Mouse (Mus musculus): ENCODE data around the gene Eif2a. TPM values are rescaled to one million over a fixed set of nuclear protein-coding genes. Genes with fewer than 3 reads are reported as not detected.
"Not testable (repeated sequence)": the region's sequence is repeated elsewhere in the genome, so short reads cannot be mapped to it uniquely, and the experiment has no call there.

Gene Eif2a
- polyA plus RNA-seq, 1 experiment from 2014 or later, result 63.2 TPM

DNA sequence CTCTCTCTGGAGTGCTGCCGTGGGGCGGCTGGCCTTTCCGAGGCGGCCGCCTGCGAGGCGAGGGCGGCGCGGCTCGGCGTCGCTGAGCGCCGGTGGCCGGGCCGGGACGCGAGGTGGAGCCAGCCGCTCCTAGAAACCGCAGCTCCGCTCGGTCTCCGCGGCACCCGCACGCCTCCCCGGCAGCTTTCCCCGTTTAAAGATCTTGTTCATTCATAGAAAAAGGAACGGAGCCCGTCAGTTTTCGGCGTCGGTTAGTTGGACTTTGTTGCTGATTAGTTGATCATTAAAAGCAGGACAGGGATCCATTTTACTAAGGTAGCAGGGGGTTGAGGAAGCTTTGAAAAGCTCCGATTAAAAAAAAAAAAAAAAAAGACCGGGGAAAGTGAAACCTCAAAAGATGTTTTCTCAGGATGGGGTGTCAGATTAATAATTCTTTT lies 51.5 kb downstream of the Eif2a start:
- DNase-seq (ENCODE audit: low spot score) (peak; percentile 72), ATAC-seq (ENCODE audit: insufficient number of reproducible peaks, low FRiP score, low TSS enrichment, low read depth) (peak; percentile 41; the same call in 1 of the 2 replicates)
- peak overlapping the region; percentile 99 for H3K27ac ChIP-seq (replicated peaks; ENCODE audit: low read depth, low read length)
- peak overlapping the region; percentile 87 for H3K4me3 ChIP-seq (ENCODE audit: low read depth, low read length)
- no peaks in the 10 kb centered on the region for H3K27me3 ChIP-seq (ENCODE audit: control insufficient read depth, insufficient read depth, low read length)
- H3K4me2 ChIP-seq (ENCODE audit: low read depth, severe bottlenecking), result peak overlapping the region; percentile 56
- H3K9me3 ChIP-seq (ENCODE audit: control insufficient read depth, low read length), result no peaks in the 10 kb centered on the region
- H3K36me3 ChIP-seq (ENCODE audit: control insufficient read depth, insufficient read depth, low read length), result peaks cover 3% of the 10 kb centered on the region; the same call in 1 of the 2 replicates
- H3K4me1 ChIP-seq (ENCODE audit: control insufficient read depth, insufficient read depth, low read length), result no peaks in the 10 kb centered on the region
- H3K9ac ChIP-seq (ENCODE audit: low read length), result peak overlapping the region; percentile 99
- WGBS, result under 1% methylated on average over 36 of the region's 36 CpGs

DNA sequence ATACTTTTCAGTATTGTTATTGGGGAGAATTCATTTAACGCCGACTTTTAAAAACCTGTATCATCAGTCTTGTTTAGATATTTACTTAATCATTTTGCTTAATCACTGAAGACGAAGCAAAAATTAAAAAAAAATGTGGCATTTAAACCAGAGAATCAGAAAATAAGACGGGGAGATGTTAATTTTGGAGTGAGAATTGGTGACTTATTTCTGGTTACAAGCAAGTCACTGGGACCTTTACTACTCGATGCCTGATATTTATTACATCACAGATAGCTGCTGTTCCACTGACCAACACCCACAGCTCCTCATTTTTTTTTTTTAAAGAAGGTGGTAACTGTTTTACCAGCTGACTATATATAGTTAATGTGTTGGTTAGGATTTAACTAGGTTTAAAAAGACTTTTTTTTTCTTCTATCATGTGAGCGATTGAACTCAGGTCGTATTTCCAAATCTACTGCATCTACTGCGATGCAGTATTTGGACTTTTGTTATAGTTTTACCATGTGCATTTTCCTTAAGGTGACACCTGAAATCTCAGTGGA lies 52.0 kb downstream of the Eif2a start:
- Histone ChIP-seq H3K9me3 (ENCODE audit: control insufficient read depth, low read length) (no peaks in the 10 kb centered on the region), H3K9ac (ENCODE audit: low read length) (no peak overlapping the region; the same call in 1 of the 2 replicates), H3K4me2 (ENCODE audit: low read depth, severe bottlenecking) (peak overlapping the region; percentile 56), H3K27ac (replicated peaks; ENCODE audit: low read depth, low read length) (no peak overlapping the region), H3K27me3 (ENCODE audit: control insufficient read depth, insufficient read depth, low read length) (no peaks in the 10 kb centered on the region), H3K4me3 (ENCODE audit: low read depth, low read length) (peak overlapping the region; percentile 87), H3K36me3 (ENCODE audit: control insufficient read depth, insufficient read depth, low read length) (peaks cover 3% of the 10 kb centered on the region; the same call in 1 of the 2 replicates), H3K4me1 (ENCODE audit: control insufficient read depth, insufficient read depth, low read length) (no peaks in the 10 kb centered on the region)
- ATAC-seq (ENCODE audit: insufficient number of reproducible peaks, low FRiP score, low TSS enrichment, low read depth) (no peak), DNase-seq (ENCODE audit: low spot score) (no peak)
- WGBS, result 27% methylated on average over 8 of the region's 8 CpGs

DNA sequence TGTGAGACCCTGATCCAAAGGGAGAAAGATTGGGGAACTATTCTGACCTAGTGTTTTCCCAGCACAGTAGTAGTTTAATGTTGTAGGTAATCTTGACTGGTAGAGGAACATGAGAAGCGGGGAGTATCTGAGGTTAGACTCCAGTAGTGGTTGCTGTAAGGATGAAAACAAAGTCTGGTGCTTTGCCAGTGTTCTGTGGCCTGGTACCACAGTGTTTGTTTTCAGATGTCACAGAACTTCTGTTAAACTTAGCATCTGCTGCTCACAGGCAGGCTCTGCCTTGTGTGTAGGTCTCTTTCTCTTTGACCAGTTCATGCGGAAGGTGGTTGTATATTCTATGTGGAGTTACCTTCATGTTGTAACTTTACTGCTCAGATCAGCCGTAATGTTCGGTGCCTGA lies 55.9 kb downstream of the Eif2a start:
- Histone ChIP-seq H3K36me3 (ENCODE audit: control insufficient read depth, insufficient read depth, low read length) (peaks cover 3% of the 10 kb centered on the region; the same call in 1 of the 2 replicates), H3K27ac (replicated peaks; ENCODE audit: low read depth, low read length) (no peak overlapping the region), H3K4me3 (ENCODE audit: low read depth, low read length) (no peak overlapping the region), H3K4me2 (ENCODE audit: low read depth, severe bottlenecking) (no peak overlapping the region), H3K27me3 (ENCODE audit: control insufficient read depth, insufficient read depth, low read length) (no peaks in the 10 kb centered on the region), H3K9me3 (ENCODE audit: control insufficient read depth, low read length) (no peaks in the 10 kb centered on the region), H3K4me1 (ENCODE audit: control insufficient read depth, insufficient read depth, low read length) (no peaks in the 10 kb centered on the region), H3K9ac (ENCODE audit: low read length) (no peak overlapping the region)
- WGBS, result 93% methylated on average over 4 of the region's 4 CpGs
- no peak for DNase-seq (ENCODE audit: low spot score)
- ATAC-seq (ENCODE audit: insufficient number of reproducible peaks, low FRiP score, low TSS enrichment, low read depth), result no peak

DNA sequence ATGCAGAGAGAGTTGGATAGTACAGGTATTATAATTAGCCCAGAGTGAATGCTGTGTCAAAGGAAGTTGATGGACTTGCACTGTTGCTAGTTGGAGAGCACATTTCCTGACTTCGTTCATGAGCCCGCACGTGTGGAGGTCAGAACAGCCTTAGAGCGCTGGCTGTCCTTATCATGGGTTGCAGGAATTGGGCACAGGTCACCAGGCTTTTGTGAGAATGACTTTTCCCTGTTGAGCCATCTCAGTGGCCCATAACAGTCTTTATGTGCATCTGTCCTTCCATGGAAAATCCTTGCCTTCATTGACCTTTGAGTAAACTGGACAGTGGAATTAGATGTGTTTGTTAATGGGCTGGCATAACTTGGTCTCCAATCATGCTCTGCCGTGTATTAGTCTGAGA lies 56.7 kb downstream of the Eif2a start:
- Histone ChIP-seq H3K9ac (ENCODE audit: low read length) (no peak overlapping the region), H3K27me3 (ENCODE audit: control insufficient read depth, insufficient read depth, low read length) (no peaks in the 10 kb centered on the region), H3K27ac (replicated peaks; ENCODE audit: low read depth, low read length) (no peak overlapping the region), H3K9me3 (ENCODE audit: control insufficient read depth, low read length) (no peaks in the 10 kb centered on the region), H3K4me1 (ENCODE audit: control insufficient read depth, insufficient read depth, low read length) (no peaks in the 10 kb centered on the region), H3K36me3 (ENCODE audit: control insufficient read depth, insufficient read depth, low read length) (peaks cover 3% of the 10 kb centered on the region; the same call in 1 of the 2 replicates), H3K4me3 (ENCODE audit: low read depth, low read length) (no peak overlapping the region), H3K4me2 (ENCODE audit: low read depth, severe bottlenecking) (no peak overlapping the region)
- ATAC-seq (ENCODE audit: insufficient number of reproducible peaks, low FRiP score, low TSS enrichment, low read depth), result no peak
- DNase-seq (ENCODE audit: low spot score), result no peak
- 86% methylated on average over 5 of the region's 5 CpGs for WGBS

DNA sequence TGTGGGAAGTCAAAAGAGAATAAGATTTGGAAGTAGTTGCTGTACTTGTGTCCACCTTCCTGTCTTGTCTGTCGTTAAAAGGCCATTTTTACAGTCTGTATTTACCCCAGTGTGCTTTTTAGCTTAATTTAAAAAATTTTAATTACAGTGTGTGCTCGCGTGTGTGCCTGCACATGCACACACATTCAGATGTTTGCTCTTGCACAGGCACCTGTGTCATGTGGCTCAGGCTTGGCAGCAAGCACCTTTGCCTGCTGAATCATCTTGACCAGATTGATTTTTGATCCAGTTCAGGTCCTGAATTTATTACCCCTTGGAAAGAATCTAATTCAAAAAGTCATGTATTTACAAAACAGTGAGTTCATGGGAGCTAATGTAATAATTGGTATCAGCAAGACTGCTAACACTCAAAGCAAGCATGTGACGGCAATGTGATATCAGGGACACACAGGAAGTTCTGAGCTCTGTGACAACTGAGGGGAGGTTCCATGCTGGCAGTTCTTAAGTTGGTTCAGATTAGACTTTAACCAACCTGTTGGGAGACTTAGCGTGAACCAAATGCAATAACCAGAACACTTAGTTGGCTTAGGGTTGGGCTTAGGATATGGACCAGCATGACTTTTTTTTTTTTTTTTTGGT lies 57.3 kb downstream of the Eif2a start:
- ATAC-seq (ENCODE audit: insufficient number of reproducible peaks, low FRiP score, low TSS enrichment, low read depth) (no peak), DNase-seq (ENCODE audit: low spot score) (no peak)
- no peak overlapping the region for H3K4me3 ChIP-seq (ENCODE audit: low read depth, low read length)

DNA sequence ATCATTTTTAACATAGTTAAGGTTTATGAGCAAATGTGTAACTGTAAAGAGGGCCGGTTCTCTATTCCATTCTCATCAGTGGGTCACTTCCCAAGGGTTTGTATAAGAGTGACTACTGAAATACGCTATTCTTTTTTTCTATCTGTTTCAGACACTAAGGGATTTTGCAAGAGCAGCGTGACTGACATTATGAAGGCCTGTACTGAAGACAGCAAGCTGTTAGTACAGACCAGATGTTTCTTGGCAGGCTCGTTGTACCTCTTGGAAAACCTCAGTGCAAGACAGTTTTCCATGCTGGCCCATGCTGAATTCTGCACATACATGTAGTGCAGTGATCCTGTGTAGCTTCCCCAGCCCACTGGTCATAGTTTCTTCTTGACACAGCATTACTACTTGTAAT lies 64.9 kb downstream of the Eif2a start:
- not testable (repeated sequence) for H3K9ac ChIP-seq (ENCODE audit: low read length); H3K4me2 ChIP-seq (ENCODE audit: low read depth, severe bottlenecking); H3K4me3 ChIP-seq (ENCODE audit: low read depth, low read length); H3K27me3 ChIP-seq (ENCODE audit: control insufficient read depth, insufficient read depth, low read length); H3K36me3 ChIP-seq (ENCODE audit: control insufficient read depth, insufficient read depth, low read length); DNase-seq (ENCODE audit: low spot score); H3K9me3 ChIP-seq (ENCODE audit: control insufficient read depth, low read length); H3K27ac ChIP-seq (replicated peaks; ENCODE audit: low read depth, low read length); H3K4me1 ChIP-seq (ENCODE audit: control insufficient read depth, insufficient read depth, low read length); ATAC-seq (ENCODE audit: insufficient number of reproducible peaks, low FRiP score, low TSS enrichment, low read depth)
- WGBS, result 95% methylated on average over 4 of the region's 4 CpGs

More for the DNA sequence above, 57.3 kb downstream of the Eif2a start:
- Histone ChIP-seq H3K27me3 (ENCODE audit: control insufficient read depth, insufficient read depth, low read length) (no peaks in the 10 kb centered on the region), H3K4me1 (ENCODE audit: control insufficient read depth, insufficient read depth, low read length) (no peaks in the 10 kb centered on the region), H3K9me3 (ENCODE audit: control insufficient read depth, low read length) (no peaks in the 10 kb centered on the region), H3K4me2 (ENCODE audit: low read depth, severe bottlenecking) (no peak overlapping the region), H3K36me3 (ENCODE audit: control insufficient read depth, insufficient read depth, low read length) (peaks cover 3% of the 10 kb centered on the region; the same call in 1 of the 2 replicates), H3K27ac (replicated peaks; ENCODE audit: low read depth, low read length) (no peak overlapping the region), H3K9ac (ENCODE audit: low read length) (no peak overlapping the region)
- WGBS, result 90% methylated on average over 5 of the region's 5 CpGs

DNA sequence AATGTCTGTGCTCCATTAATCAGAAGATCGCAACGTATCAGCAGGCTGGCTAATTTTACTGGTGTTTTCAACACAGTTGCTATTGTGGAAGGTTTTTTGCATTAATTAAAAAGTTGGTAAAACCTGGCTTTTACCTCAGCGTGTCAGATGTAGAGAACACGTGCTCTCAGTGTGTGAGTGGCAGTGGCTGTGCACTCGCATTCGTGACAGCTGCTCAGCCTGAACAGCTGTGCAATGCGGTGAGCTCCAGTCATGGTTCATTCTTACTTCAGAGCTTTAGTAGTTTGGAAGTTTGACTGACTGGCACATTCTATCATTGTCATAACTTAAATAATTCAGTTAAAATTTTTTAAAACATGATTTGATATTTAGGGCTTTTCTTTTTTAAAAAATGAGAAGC lies 67.0 kb downstream of the Eif2a start:
- not testable (repeated sequence) for H3K4me2 ChIP-seq (ENCODE audit: low read depth, severe bottlenecking); H3K4me1 ChIP-seq (ENCODE audit: control insufficient read depth, insufficient read depth, low read length); ATAC-seq (ENCODE audit: insufficient number of reproducible peaks, low FRiP score, low TSS enrichment, low read depth); H3K27ac ChIP-seq (replicated peaks; ENCODE audit: low read depth, low read length); H3K4me3 ChIP-seq (ENCODE audit: low read depth, low read length); H3K9ac ChIP-seq (ENCODE audit: low read length); H3K27me3 ChIP-seq (ENCODE audit: control insufficient read depth, insufficient read depth, low read length); DNase-seq (ENCODE audit: low spot score); H3K36me3 ChIP-seq (ENCODE audit: control insufficient read depth, insufficient read depth, low read length); H3K9me3 ChIP-seq (ENCODE audit: control insufficient read depth, low read length)
- 91% methylated on average over 7 of the region's 7 CpGs for WGBS

DNA sequence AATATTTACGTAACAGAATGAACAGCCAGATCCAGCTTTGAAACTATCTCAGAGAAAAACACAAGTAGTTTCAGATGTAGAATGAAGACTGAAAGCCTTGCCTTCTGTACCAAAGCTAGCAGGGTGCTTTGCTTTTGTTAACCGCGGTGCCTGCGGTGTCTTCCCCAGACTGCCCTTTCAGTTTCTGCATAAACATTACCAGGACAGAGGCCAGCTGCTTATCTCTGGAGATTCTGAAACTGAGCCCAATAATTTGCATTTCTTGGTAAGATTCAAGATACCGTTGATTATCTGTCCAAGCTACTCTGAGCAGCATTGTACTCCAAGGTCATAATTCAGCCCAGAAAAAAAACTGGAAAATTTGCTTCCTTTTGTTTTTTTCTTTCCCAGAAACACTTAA lies 68.0 kb downstream of the Eif2a start:
- DNase-seq (ENCODE audit: low spot score) (no peak), ATAC-seq (ENCODE audit: insufficient number of reproducible peaks, low FRiP score, low TSS enrichment, low read depth) (no peak)
- Histone ChIP-seq H3K4me2 (ENCODE audit: low read depth, severe bottlenecking) (no peak overlapping the region), H3K9ac (ENCODE audit: low read length) (no peak overlapping the region), H3K27ac (replicated peaks; ENCODE audit: low read depth, low read length) (no peak overlapping the region), H3K4me1 (ENCODE audit: control insufficient read depth, insufficient read depth, low read length) (no peaks in the 10 kb centered on the region), H3K36me3 (ENCODE audit: control insufficient read depth, insufficient read depth, low read length) (peaks cover 8% of the 10 kb centered on the region; the same call in 1 of the 2 replicates), H3K27me3 (ENCODE audit: control insufficient read depth, insufficient read depth, low read length) (no peaks in the 10 kb centered on the region), H3K4me3 (ENCODE audit: low read depth, low read length) (no peak overlapping the region), H3K9me3 (ENCODE audit: control insufficient read depth, low read length) (no peaks in the 10 kb centered on the region)
- 80% methylated on average over 5 of the region's 5 CpGs for WGBS
